Mouse (Mus musculus): Measurements from ENCODE around the gene Nodal. TPM values are rescaled to one million over a fixed set of nuclear protein-coding genes. Genes with fewer than 3 reads are reported as not detected.

The Nodal gene
- polyA plus RNA-seq (2014; fragmentation: Nextera tagmentation; extraction: Ambion mirVana) = not detected in 2 replicates

DNA sequence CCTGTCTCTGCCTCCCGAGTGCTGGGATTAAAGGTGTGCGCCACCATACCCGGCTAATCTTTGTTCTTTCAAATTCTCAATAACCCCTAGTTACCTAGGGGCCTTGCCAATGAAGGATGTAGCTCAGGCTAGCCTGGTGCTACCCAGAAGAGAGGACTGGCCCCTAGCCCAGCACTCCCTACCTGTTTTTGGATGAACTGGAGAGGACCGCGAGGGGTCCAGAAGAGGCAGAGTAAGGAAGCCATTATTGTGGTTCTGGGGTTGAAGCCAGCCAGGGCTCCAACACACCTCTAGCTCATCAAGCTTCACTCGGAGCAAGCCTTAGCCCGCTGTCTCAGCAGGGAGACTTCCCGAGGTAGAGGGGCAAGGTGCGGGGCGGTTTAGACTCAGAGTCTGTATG lies at the start of gene Nodal:
Gene Nodal, plus strand, starts transcription at position 301 of the 400 bp plus-strand sequence.
- peaks cover 4% of the 10 kb centered on the region; the same call in 1 of the 2 replicates for H3K4me1 ChIP-seq (ENCODE audit: control insufficient read depth, insufficient read depth, low read length)
- peak within 1 kb of the TSS; percentile 27 for H3K4me3 ChIP-seq (ENCODE audit: low read depth, low read length)
- no peaks in the 10 kb centered on the region for H3K9me3 ChIP-seq (ENCODE audit: control insufficient read depth, low read length)
- peak within 1 kb of the TSS; percentile 46 for H3K4me2 ChIP-seq (ENCODE audit: low read depth)
- ATAC-seq (ENCODE audit: insufficient read depth, low FRiP score, low TSS enrichment) (no peak), DNase-seq (ENCODE audit: low spot score) (peak; percentile 14)
- H3K27me3 ChIP-seq (ENCODE audit: control insufficient read depth, insufficient read depth, low read length) = peaks cover 46% of the 10 kb centered on the region
- no peaks in the 10 kb centered on the region for H3K36me3 ChIP-seq (ENCODE audit: control insufficient read depth, insufficient read depth, low read length)
- no peak within 1 kb of the TSS for H3K27ac ChIP-seq (ENCODE audit: low read depth, low read length)
- WGBS = 18% methylated on average over 10 of the region's 10 CpGs
- H3K9ac ChIP-seq (ENCODE audit: low read length) = no peak within 1 kb of the TSS

DNA sequence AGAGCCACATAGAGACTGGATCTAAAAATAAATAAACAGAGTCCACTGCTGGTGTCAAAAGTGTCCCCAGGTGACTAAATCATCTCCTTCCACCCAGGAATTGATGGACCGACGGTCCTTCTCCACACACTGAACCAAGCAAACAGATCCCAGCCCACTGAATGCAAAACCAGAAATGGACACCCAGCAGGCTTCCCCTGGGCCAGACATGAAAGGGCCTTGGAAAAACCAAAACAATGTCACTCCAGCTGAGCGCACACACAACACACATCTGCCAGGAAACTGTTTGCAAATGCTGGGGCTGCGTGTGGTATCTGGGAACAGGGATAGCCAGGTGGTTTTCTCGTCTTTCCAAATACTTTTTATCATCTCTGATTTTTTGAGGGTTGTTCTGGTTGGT lies 48.0 kb upstream of the Nodal start:
- no peak for DNase-seq (ENCODE audit: low spot score)
- 58% methylated on average over 5 of the region's 5 CpGs for WGBS
- Histone ChIP-seq H3K4me2 (ENCODE audit: low read depth) (no peak overlapping the region), H3K27ac (ENCODE audit: low read depth, low read length) (no peak overlapping the region), H3K27me3 (ENCODE audit: control insufficient read depth, insufficient read depth, low read length) (no peaks in the 10 kb centered on the region), H3K36me3 (ENCODE audit: control insufficient read depth, insufficient read depth, low read length) (no peaks in the 10 kb centered on the region), H3K4me1 (ENCODE audit: control insufficient read depth, insufficient read depth, low read length) (peaks cover 9% of the 10 kb centered on the region), H3K4me3 (ENCODE audit: low read depth, low read length) (no peak overlapping the region), H3K9ac (ENCODE audit: low read length) (no peak overlapping the region), H3K9me3 (ENCODE audit: control insufficient read depth, low read length) (no peaks in the 10 kb centered on the region)
- no peak for ATAC-seq (ENCODE audit: insufficient read depth, low FRiP score, low TSS enrichment)

DNA sequence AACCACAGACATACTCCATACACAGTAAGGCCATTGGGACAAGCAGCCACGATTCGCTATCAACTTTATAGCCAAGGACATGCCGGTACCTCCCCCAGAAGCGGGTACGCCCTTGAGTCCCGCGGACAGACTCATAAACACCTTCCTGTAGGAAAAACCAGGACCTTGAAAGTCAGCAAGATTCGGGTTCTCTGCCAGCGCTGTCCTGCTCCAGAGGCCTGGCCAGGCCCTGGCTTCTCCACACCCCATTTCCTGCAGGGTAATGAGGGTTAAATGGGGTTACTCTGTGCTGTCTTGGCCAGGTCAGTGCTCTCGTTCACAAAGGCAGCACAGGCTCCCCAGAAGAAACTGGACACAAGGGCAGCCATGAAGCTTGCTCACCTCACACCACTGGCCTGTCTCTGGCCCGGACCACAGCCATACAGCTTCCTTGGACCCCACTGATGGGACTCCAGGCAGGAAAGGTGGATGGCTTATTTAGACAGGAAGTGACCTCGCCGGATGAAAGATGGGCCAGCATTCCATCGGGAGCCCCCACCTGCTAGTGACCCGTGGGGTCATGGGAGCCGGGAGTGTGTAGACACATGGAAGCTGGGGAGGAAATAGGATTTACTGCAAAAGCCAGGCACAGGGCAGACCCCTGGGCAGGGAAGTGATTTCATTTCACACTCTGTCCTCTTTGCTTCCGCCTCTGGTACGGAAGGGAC lies 47.3 kb upstream of the Nodal start:
- ATAC-seq (ENCODE audit: insufficient read depth, low FRiP score, low TSS enrichment) = no peak
- no peak overlapping the region for H3K4me3 ChIP-seq (ENCODE audit: low read depth, low read length)
- 56% methylated on average over 18 of the region's 18 CpGs for WGBS
- H3K9ac ChIP-seq (ENCODE audit: low read length) = no peak overlapping the region
- peaks cover 11% of the 10 kb centered on the region for H3K4me1 ChIP-seq (ENCODE audit: control insufficient read depth, insufficient read depth, low read length)
- 0 out of 2 replicates have a peak overlapping the region, but pooled peaks have one; percentile 5 for H3K4me2 ChIP-seq (ENCODE audit: low read depth)
- no peaks in the 10 kb centered on the region for H3K9me3 ChIP-seq (ENCODE audit: control insufficient read depth, low read length)
- H3K27me3 ChIP-seq (ENCODE audit: control insufficient read depth, insufficient read depth, low read length) = no peaks in the 10 kb centered on the region
- no peaks in the 10 kb centered on the region for H3K36me3 ChIP-seq (ENCODE audit: control insufficient read depth, insufficient read depth, low read length)
- no peak for DNase-seq (ENCODE audit: low spot score)
- H3K27ac ChIP-seq (ENCODE audit: low read depth, low read length) = peak overlapping the region; percentile 37; the same call in 1 of the 2 replicates

DNA sequence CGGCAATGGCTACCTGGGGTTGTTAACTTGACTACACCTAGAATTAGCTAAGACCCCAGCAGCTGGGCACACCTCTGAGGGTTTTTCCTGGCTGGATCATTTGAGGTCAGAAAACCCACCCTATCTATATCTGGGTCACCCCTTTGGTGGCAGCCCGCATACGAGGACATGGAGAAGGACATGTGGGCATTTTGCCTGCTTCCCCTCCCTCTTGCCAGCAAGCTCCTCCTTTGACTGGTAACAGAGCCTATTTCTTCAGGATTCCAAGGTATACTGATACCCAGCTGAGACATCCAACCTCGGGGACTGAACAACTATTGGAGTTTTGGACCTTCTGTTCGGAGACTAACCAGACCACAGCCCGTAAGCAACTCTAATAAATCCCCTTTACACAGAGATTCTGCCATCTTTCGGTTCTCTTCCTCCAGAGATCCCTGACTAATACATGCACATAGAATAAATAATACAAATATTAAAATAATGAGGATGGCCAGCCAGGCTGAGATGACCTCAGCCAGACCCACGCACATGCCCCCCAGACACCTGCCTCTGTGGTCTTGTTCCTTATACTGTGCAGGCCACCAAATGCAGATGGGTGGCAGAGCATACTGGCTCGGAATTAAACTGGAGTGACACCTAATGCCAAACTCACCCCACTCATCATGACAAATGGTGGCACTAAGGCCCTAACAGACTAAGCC lies 45.7 kb upstream of the Nodal start:
- WGBS = 84% methylated on average over 9 of the region's 9 CpGs
- Histone ChIP-seq H3K4me2 (ENCODE audit: low read depth) (no peak overlapping the region), H3K27ac (ENCODE audit: low read depth, low read length) (no peak overlapping the region), H3K27me3 (ENCODE audit: control insufficient read depth, insufficient read depth, low read length) (no peaks in the 10 kb centered on the region), H3K36me3 (ENCODE audit: control insufficient read depth, insufficient read depth, low read length) (no peaks in the 10 kb centered on the region), H3K9me3 (ENCODE audit: control insufficient read depth, low read length) (no peaks in the 10 kb centered on the region), H3K9ac (ENCODE audit: low read length) (no peak overlapping the region), H3K4me1 (ENCODE audit: control insufficient read depth, insufficient read depth, low read length) (peaks cover 11% of the 10 kb centered on the region), H3K4me3 (ENCODE audit: low read depth, low read length) (no peak overlapping the region)
- DNase-seq (ENCODE audit: low spot score) (no peak), ATAC-seq (ENCODE audit: insufficient read depth, low FRiP score, low TSS enrichment) (no peak)

DNA sequence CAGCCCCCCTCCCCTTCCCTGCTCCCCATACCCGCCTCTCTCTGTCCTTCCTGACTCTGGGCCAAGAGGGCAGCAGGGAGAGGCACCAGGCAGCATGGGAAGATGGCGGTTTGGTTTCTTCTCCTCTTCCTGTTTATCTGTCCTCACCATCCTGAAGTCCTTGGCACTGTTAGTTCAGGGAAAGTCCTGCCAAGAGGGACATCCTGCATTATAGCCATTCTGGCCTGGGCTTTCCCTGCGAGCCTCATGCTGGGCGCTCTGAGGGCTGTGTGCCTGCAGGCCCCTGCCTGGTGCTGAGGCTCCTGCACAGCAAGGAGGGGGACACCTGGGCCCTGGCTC lies 45.2 kb upstream of the Nodal start:
- 87% methylated on average over 3 of the region's 4 CpGs for WGBS
- ATAC-seq (ENCODE audit: insufficient read depth, low FRiP score, low TSS enrichment) (no peak), DNase-seq (ENCODE audit: low spot score) (no peak)
- peaks cover 11% of the 10 kb centered on the region for H3K4me1 ChIP-seq (ENCODE audit: control insufficient read depth, insufficient read depth, low read length)
- H3K4me2 ChIP-seq (ENCODE audit: low read depth) = no peak overlapping the region
- no peak overlapping the region for H3K4me3 ChIP-seq (ENCODE audit: low read depth, low read length)
- no peaks in the 10 kb centered on the region for H3K9me3 ChIP-seq (ENCODE audit: control insufficient read depth, low read length)
- no peaks in the 10 kb centered on the region for H3K27me3 ChIP-seq (ENCODE audit: control insufficient read depth, insufficient read depth, low read length)
- no peak overlapping the region for H3K27ac ChIP-seq (ENCODE audit: low read depth, low read length)
- no peak overlapping the region for H3K9ac ChIP-seq (ENCODE audit: low read length)
- no peaks in the 10 kb centered on the region for H3K36me3 ChIP-seq (ENCODE audit: control insufficient read depth, insufficient read depth, low read length)

DNA sequence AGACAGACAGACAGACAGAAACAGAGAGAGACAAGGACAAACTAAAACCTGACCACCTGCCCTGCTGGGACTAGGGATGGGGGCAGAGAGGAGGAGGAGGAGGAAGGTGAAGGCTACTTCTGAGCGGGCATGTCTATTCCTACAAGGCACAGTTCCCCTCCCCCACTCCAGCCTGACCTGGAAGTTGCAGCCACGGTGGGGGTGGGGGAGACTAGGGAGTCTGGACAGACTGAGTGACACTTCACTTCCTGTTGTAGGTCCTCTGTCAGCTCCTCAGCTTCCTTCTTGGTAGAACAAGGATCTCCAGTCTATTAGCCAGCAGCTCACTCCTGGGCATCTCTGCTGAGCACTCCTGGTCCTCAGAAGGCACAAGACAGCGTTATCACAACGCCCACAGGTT lies 43.7 kb upstream of the Nodal start:
- Histone ChIP-seq H3K9ac (ENCODE audit: low read length) (no peak overlapping the region), H3K27ac (ENCODE audit: low read depth, low read length) (no peak overlapping the region), H3K9me3 (ENCODE audit: control insufficient read depth, low read length) (no peaks in the 10 kb centered on the region), H3K27me3 (ENCODE audit: control insufficient read depth, insufficient read depth, low read length) (no peaks in the 10 kb centered on the region), H3K4me1 (ENCODE audit: control insufficient read depth, insufficient read depth, low read length) (peaks cover 15% of the 10 kb centered on the region), H3K36me3 (ENCODE audit: control insufficient read depth, insufficient read depth, low read length) (no peaks in the 10 kb centered on the region), H3K4me3 (ENCODE audit: low read depth, low read length) (no peak overlapping the region), H3K4me2 (ENCODE audit: low read depth) (no peak overlapping the region)
- 64% methylated on average over 4 of the region's 4 CpGs for WGBS
- DNase-seq (ENCODE audit: low spot score) = no peak
- no peak for ATAC-seq (ENCODE audit: insufficient read depth, low FRiP score, low TSS enrichment)

DNA sequence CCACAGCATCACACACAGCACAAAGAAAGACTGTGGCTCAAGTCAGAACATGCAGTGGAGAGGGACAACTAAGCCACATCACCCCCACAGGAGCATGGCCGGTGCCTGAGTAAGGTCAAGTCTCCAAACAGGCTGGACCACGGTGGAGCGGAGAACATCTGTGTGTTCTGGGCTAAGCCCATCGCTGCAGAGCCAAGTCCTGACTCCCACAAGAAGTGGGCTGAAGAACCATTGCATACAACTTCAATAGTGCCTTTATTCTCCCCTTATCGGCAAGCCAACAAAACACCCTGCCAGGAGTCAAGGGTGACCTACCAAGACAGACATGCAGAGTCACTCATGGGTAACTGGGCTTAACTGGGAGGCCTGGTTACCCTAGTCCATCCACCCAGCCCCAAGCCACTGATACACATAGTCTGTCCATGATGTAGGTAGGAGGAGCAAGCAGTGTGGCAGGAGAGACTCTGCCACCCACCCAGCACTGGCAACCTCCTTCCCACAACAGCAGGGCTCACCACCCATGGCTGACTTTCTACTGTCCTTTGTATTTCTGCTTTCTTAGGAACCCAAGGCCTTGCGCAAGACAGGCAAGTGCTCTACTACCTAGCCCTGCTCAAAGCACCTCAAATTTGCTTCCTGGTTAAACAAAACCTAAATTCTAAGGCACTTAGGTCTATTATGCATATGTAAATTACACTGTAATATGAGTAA lies 42.8 kb upstream of the Nodal start:
- no peak overlapping the region for H3K27ac ChIP-seq (ENCODE audit: low read depth, low read length)
- H3K4me3 ChIP-seq (ENCODE audit: low read depth, low read length) = no peak overlapping the region
- H3K4me1 ChIP-seq (ENCODE audit: control insufficient read depth, insufficient read depth, low read length) = peaks cover 15% of the 10 kb centered on the region
- no peaks in the 10 kb centered on the region for H3K9me3 ChIP-seq (ENCODE audit: control insufficient read depth, low read length)
- H3K9ac ChIP-seq (ENCODE audit: low read length) = no peak overlapping the region
- no peaks in the 10 kb centered on the region for H3K36me3 ChIP-seq (ENCODE audit: control insufficient read depth, insufficient read depth, low read length)
- 75% methylated on average over 6 of the region's 6 CpGs for WGBS
- H3K4me2 ChIP-seq (ENCODE audit: low read depth) = no peak overlapping the region
- DNase-seq (ENCODE audit: low spot score) (no peak), ATAC-seq (ENCODE audit: insufficient read depth, low FRiP score, low TSS enrichment) (no peak)
- no peaks in the 10 kb centered on the region for H3K27me3 ChIP-seq (ENCODE audit: control insufficient read depth, insufficient read depth, low read length)

DNA sequence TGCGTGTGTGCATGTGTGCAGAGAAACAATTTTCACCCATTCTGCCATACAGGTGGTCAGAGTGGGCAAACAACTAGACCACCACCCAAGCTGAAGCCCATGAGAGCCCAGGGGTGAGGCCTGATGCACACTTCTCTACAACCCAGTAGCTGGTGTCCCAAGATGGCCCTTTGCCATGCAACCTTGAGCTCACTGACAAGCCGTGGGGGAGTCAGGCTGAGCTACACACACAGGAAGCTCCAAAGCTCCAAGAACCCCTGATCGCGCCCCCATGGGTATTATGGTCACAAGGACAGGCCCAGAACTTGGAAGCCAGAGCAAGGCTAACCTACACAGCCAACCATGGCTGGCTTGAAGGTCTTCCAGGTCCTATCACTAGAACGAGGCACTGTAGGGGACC lies 39.7 kb upstream of the Nodal start:
- Histone ChIP-seq H3K4me2 (ENCODE audit: low read depth) (no peak overlapping the region), H3K9ac (ENCODE audit: low read length) (no peak overlapping the region), H3K27me3 (ENCODE audit: control insufficient read depth, insufficient read depth, low read length) (no peaks in the 10 kb centered on the region), H3K27ac (ENCODE audit: low read depth, low read length) (no peak overlapping the region), H3K36me3 (ENCODE audit: control insufficient read depth, insufficient read depth, low read length) (no peaks in the 10 kb centered on the region), H3K4me3 (ENCODE audit: low read depth, low read length) (no peak overlapping the region), H3K9me3 (ENCODE audit: control insufficient read depth, low read length) (no peaks in the 10 kb centered on the region), H3K4me1 (ENCODE audit: control insufficient read depth, insufficient read depth, low read length) (peaks cover 34% of the 10 kb centered on the region)
- WGBS = 90% methylated on average over 5 of the region's 5 CpGs
- no peak for ATAC-seq (ENCODE audit: insufficient read depth, low FRiP score, low TSS enrichment)
- DNase-seq (ENCODE audit: low spot score) = no peak
